Mouse (Mus musculus): ENCODE data around the gene Ptprr. TPM values are rescaled to one million over a fixed set of nuclear protein-coding genes. Genes with fewer than 3 reads are reported as not detected.

Gene Ptprr
- total and polyA plus RNA-seq, 2 experiments from 2014 or later = 23.8 to 25.1 TPM

- DNase-seq (ENCODE audit: low spot score) (no peak), ATAC-seq (ENCODE audit: low FRiP score) (no peak)
- Histone ChIP-seq H3K9me3 (ENCODE audit: low read length) (no peaks in the 10 kb centered on the region), H3K9ac (replicated peaks; ENCODE audit: low read length, poor library complexity, severe bottlenecking) (no peak overlapping the region), H3K4me1 (ENCODE audit: insufficient read depth, low read length) (no peaks in the 10 kb centered on the region), H3K27me3 (ENCODE audit: insufficient read depth, low read length) (no peaks in the 10 kb centered on the region), H3K36me3 (ENCODE audit: insufficient read depth, low read length) (0 out of 2 replicates have a peak, but pooled peaks cover 2% of the 10 kb centered on the region), H3K4me2 (ENCODE audit: low read depth, low read length, poor library complexity, severe bottlenecking) (no peak overlapping the region), H3K27ac (ENCODE audit: low read depth, low read length) (no peak overlapping the region), H3K4me3 (ENCODE audit: low read depth, low read length) (no peak overlapping the region)
- 87% methylated on average over 6 of the region's 6 CpGs for WGBS
- no peak for TF ChIP-seq CTCF (IDR thresholded peaks at IDR 0.05)
Observed at GRCm38 (mm10) chr10:116253972-116254371, 236.0 kb downstream of the Ptprr start.

DNA sequence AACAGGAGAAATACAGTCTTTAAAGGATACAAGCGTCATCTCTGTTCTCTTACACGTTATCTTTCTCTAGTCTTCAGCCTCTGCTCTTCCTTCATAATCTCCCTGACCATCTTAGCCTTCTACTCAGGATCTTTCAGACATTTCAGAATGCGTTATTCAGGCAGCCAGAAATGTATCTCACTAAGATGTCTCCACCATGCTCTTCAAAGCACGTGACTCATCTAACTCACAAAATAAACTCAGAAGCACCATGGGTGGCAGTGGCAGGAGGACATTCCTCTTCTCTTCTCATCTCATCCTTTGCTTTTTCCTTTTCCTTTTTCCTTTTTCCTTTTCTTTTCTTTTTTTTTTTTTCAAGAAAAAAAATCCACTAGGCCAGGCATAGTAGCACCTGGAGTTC lies 241.3 kb downstream of the Ptprr start:
- Histone ChIP-seq H3K4me1 (ENCODE audit: insufficient read depth, low read length) (no peaks in the 10 kb centered on the region), H3K4me2 (ENCODE audit: low read depth, low read length, poor library complexity, severe bottlenecking) (no peak overlapping the region), H3K9me3 (ENCODE audit: low read length) (no peaks in the 10 kb centered on the region), H3K36me3 (ENCODE audit: insufficient read depth, low read length) (0 out of 2 replicates have a peak, but pooled peaks cover 2% of the 10 kb centered on the region), H3K4me3 (ENCODE audit: low read depth, low read length) (no peak overlapping the region), H3K27me3 (ENCODE audit: insufficient read depth, low read length) (no peaks in the 10 kb centered on the region), H3K27ac (ENCODE audit: low read depth, low read length) (no peak overlapping the region), H3K9ac (replicated peaks; ENCODE audit: low read length, poor library complexity, severe bottlenecking) (no peak overlapping the region)
- TF ChIP-seq CTCF (IDR thresholded peaks at IDR 0.05) = no peak
- ATAC-seq (ENCODE audit: low FRiP score) (no peak), DNase-seq (ENCODE audit: low spot score) (no peak)
- 92% methylated on average over 4 of the region's 4 CpGs for whole genome bisulfite sequencing

GRCm38 (mm10) chr10:116260658-116261433 lies 242.8 kb downstream of the Ptprr start:
- Histone ChIP-seq H3K4me2 (ENCODE audit: low read depth, low read length, poor library complexity, severe bottlenecking) (no peak overlapping the region), H3K27ac (ENCODE audit: low read depth, low read length) (0 out of 2 replicates have a peak overlapping the region, but pooled peaks have one; percentile 34), H3K4me1 (ENCODE audit: insufficient read depth, low read length) (no peaks in the 10 kb centered on the region), H3K9ac (replicated peaks; ENCODE audit: low read length, poor library complexity, severe bottlenecking) (no peak overlapping the region), H3K9me3 (ENCODE audit: low read length) (no peaks in the 10 kb centered on the region), H3K4me3 (ENCODE audit: low read depth, low read length) (no peak overlapping the region), H3K36me3 (ENCODE audit: insufficient read depth, low read length) (0 out of 2 replicates have a peak, but pooled peaks cover 2% of the 10 kb centered on the region), H3K27me3 (ENCODE audit: insufficient read depth, low read length) (no peaks in the 10 kb centered on the region)
- no peak for TF ChIP-seq CTCF (IDR thresholded peaks at IDR 0.05)
- WGBS = 55% methylated on average over 13 of the region's 13 CpGs
- DNase-seq (ENCODE audit: low spot score) (peak; percentile 23), ATAC-seq (ENCODE audit: low FRiP score) (no peak)

DNA sequence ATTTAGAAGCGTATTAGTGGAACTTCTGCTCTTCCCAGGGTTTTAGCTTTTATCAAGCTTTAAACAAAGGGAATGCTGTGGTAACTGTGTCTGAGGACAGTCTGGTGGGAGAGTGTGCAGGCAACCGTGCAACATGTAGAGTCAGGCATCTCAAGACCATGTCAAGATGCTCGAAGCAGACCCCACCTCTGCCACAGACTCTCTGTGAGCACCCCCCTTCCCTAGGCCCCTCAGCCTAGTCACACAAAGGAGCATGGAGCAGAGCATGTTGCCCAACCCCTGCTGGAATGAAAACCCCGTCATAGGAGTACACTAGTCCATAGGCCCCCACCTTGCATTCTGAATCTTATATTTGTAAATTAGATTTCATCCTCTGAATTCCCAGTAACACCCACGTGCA lies 243.5 kb downstream of the Ptprr start:
- 0 out of 2 replicates have a peak, but pooled peaks cover 2% of the 10 kb centered on the region for H3K36me3 ChIP-seq (ENCODE audit: insufficient read depth, low read length)
- no peaks in the 10 kb centered on the region for H3K27me3 ChIP-seq (ENCODE audit: insufficient read depth, low read length)
- H3K9ac ChIP-seq (replicated peaks; ENCODE audit: low read length, poor library complexity, severe bottlenecking) = no peak overlapping the region
- H3K4me2 ChIP-seq (ENCODE audit: low read depth, low read length, poor library complexity, severe bottlenecking) = no peak overlapping the region
- 41% methylated on average over 5 of the region's 5 CpGs for WGBS
- H3K27ac ChIP-seq (ENCODE audit: low read depth, low read length) = peak overlapping the region; percentile 2; the same call in 1 of the 2 replicates
- H3K4me3 ChIP-seq (ENCODE audit: low read depth, low read length) = no peak overlapping the region
- ATAC-seq (ENCODE audit: low FRiP score) = no peak
- no peak for TF ChIP-seq CTCF (IDR thresholded peaks at IDR 0.05)
- no peaks in the 10 kb centered on the region for H3K4me1 ChIP-seq (ENCODE audit: insufficient read depth, low read length)
- no peaks in the 10 kb centered on the region for H3K9me3 ChIP-seq (ENCODE audit: low read length)
- no peak for DNase-seq (ENCODE audit: low spot score)

DNA sequence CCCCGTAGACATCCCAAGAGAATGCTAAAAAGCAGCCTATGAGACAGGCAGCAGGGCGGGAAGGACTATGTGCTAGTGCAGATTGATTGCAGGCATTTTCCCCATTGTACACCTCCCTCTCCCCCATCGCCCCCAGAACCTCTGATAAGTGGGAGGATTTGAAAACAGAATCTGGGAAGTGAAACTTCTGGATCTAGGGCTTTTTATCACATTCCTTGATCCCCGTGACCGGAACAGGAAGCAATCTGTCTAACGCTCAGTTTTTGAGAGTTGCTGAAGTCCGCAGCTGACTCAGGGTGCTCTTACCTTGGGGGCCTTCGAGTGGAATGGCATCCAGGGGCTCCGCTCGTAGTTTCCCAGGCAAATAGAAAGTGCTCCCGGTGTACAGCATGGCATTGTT lies 246.5 kb downstream of the Ptprr start:
- no peak overlapping the region for H3K9ac ChIP-seq (replicated peaks; ENCODE audit: low read length, poor library complexity, severe bottlenecking)
- H3K9me3 ChIP-seq (ENCODE audit: low read length) = no peaks in the 10 kb centered on the region
- H3K4me2 ChIP-seq (ENCODE audit: low read depth, low read length, poor library complexity, severe bottlenecking) = no peak overlapping the region
- H3K4me3 ChIP-seq (ENCODE audit: low read depth, low read length) = no peak overlapping the region
- ATAC-seq (ENCODE audit: low FRiP score) (no peak), DNase-seq (ENCODE audit: low spot score) (no peak)
- H3K36me3 ChIP-seq (ENCODE audit: insufficient read depth, low read length) = no peaks in the 10 kb centered on the region
- TF ChIP-seq CTCF (IDR thresholded peaks at IDR 0.05) = no peak
- H3K27me3 ChIP-seq (ENCODE audit: insufficient read depth, low read length) = no peaks in the 10 kb centered on the region
- H3K4me1 ChIP-seq (ENCODE audit: insufficient read depth, low read length) = no peaks in the 10 kb centered on the region
- WGBS = 83% methylated on average over 11 of the region's 11 CpGs
- H3K27ac ChIP-seq (ENCODE audit: low read depth, low read length) = no peak overlapping the region

Measured in midbrain, postnatal 0 days (tissue).